Mouse (Mus musculus) activated CD4-positive, CD25-positive, alpha-beta regulatory T cell, adult 4 months (primary cell): ENCODE data around the gene Smad1. TPM values are rescaled to one million over a fixed set of nuclear protein-coding genes. Genes with fewer than 3 reads are reported as not detected.
A peak's percentile ranks its signal among the peaks of the same experiment; 100 is the strongest.
"Not testable (repeated sequence)": the region's sequence is repeated elsewhere in the genome, so short reads cannot be mapped to it uniquely, and the experiment has no call there.

Experiments used
- ATAC-seq: one replicate; pipeline ENCODE4 v1.8.0; 2017
- polyA plus RNA-seq, 2 experiments: library from polyadenylated mRNA; unstranded; fragments of 100-300 nt; shearing (Covaris generic); gene quantifications; one replicate each; pipeline ENCODE4 v1.2.1; 2017

Smad1 gene
- polyA plus RNA-seq, result 1 to 10 TPM; 4.7 to 5.4 TPM

DNA sequence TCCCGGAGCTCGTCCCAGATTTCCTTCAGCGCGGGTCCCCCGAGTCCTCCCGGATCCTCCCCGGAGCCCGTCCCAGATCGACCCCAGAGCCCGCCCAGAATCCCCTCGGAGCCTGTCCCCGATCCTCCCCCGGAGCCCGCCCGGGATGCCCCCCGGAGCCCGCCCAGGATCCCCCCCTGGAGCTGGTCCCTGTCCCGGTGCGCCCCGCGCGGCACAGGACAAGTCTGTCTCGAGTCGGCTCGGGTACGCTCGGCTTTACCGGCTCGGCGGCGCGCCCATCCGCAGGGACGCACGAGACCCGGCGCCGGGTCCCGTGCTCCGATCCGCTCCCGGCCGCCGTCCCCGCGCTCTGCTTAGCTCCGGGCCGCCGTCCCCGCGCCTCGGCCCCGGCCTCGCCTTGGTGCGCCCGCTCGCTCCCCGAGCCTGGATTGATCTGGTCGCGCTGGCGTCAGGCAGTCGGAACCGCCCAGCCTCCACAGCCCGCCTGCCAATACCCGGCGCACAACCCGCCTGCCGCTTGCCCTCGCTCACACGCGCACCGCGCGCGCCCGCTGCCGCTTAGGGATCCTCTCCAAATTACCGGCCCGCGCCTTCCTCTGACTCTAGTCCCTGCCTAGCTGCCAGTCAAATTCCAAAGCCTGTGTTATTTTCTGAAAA, at the start of gene Smad1:
TSS of gene Smad1 (minus strand) at position 525 of the 657 bp plus-strand sequence.
- peak; percentile 86 for ATAC-seq

DNA sequence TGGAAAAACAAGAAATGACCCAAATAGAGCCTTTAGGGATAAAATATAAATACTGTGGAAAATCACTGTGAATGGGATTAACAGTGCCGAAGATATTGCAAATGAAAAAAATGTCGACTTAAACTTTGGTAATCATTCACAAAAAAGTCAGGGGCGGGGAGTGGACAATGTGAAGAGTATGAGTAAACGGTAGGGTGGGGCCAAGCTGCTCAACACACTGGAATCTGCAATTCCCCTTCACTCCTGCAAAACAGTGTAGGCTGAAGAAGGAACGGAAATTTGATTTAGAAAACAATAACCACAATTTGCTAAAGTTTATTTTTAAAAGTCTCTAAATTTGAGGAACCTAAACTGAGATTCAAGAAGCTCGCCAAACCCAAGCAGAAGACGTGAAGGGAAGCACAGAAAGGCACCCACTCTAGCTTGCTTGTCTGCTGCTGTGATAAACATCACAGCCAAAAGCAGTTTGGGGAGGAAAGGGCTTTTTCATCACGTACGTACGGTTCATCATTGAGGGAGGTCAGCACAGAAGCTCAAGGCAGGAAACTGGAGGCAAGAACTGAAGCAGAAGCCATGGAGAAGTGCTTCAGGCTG, 48.0 kb upstream of the Smad1 start:
- no peak for ATAC-seq

DNA sequence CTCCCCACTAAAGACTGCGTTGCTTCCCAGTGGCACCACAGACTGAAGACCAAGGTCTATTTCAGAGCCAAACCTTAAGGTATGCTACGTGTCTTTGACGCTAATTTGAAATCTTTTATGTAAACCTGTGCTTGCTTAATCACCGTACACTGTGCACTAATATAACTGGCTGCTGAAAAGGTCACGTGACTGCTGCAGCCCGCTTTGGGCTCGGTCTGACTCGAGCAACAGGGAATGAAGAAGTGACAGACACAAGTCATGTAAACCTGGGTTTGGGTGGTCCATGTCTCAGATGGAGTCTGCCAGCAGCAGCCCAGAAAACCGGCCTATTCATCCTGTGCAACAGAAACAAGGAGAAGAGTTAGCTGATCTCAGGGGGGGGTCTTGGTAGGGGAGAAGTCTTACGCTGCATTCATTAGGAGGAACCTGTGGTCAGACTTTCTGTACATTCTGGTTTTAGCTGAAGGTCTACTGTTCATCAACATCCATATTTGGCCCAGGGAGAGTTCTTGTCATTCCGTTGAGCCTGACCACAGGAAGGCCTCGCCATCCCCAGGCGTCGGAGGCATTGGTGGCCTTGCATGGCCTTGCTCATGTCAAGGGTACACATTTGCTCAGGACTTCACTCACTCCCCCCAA, 44.3 kb upstream of the Smad1 start:
- ATAC-seq, result no peak

DNA sequence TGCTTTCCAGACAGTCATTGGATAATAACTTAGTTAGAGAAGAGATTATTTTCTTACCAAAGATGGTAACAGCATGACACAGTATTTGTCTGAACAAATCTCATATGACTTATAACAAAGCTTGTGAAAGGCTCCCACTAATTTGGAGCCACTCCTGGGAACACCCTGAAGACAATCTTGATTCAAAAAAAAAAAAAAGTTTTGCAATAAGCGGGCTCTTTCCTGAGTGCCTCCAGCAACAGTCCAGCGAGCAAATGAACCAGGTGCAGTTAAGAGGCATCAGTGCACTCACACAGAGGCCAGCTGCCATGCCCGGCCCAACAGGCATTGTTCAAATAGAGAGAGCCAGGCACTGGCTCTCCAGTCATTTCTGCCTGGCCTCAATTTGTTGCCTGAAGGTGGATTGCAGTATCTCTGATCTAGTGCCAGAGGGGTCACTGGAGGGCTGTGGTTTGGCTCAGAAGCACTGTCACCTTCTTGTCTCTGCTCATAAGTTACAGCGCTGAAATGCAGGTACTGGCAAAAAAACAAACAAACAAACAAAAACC, 34.7 kb upstream of the Smad1 start:
- no peak for ATAC-seq

DNA sequence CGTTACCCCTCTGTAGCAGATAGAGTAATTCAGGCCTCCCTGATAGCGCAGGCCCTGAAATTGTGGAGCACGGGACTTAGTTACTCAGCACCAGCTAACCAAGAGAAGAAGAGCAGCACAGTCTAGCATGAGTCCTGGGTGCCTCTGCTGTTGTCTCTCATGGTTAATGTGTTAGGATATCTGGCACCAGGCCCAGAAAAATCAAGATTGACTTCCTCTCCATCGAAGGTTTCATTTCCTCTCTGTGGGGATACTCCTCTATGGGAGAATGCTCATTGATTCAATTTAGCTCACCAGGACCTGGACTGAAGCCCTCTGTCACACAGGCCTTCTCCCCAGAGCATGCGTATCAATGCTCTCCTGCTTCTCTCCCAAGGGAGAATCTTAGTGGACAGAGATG, 15.6 kb upstream of the Smad1 start:
- no peak for ATAC-seq

DNA sequence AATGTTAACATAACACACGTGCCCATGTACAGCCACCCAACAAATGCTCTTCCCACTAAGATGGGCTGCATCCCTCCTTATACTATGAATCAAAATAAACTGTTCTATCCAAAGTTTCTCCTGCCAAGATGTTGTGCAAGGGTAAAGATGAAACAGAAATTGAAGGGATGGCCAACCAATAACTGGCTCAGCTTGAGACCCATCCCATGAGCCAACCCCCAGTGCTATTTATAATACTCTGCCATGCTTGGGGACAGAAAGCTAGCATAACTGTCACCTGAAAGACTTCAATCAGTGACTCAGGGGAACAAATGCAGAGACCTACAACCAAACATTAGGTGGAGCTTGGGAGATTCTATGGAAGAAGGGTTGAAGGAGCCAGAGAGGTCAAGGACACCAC, 11.2 kb upstream of the Smad1 start:
- ATAC-seq, result no peak

DNA sequence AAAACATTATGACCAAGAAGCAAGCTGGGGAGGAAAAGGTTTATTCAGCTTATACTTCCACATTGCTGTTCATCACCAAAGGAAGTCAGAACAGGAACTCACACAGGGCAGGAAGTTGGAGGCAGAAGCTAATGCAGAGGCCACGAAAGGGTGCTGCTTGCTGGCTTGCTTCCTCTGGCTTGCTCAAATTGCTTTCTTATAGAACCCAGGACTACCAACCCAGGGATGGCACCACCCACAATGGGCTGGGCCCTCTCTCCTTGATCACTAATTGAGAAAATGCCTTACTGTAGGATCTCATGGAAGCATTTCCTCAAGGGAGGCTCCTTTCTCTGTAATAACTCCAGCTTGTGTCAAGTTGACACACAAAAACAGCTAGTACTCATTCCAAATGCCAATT, 8.0 kb upstream of the Smad1 start:
- not testable (repeated sequence) for ATAC-seq

DNA sequence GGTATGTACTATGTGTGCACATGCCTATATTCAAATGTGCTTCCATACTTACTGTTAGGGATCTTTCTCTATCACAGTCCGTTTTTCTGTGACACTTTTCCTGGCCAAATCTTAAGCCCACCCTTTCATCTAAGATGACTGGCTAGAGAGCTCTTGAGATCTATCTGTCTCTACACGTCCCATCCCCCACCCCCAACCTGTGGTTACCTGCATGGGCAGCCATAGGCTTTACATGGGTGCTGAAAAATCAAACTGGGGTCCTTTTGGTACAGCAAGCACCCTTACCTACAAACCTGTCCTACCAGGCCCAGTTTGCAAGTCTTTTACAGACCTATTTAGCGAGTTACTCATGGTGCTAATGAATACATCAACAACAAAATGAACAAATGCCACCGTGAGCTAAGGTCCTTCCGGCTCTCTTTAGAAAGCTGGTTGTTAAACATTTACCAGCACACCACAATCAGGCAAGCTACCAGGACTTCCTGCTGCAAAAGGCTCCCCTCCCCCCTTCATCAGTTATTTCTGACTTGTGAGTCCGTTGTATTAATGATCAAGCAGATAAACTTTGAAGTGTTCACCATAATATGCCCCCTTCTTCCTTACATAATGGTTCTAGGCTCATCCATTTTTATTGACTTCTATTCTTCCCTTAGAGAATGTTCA, 5.7 kb upstream of the Smad1 start:
- no peak for ATAC-seq

DNA sequence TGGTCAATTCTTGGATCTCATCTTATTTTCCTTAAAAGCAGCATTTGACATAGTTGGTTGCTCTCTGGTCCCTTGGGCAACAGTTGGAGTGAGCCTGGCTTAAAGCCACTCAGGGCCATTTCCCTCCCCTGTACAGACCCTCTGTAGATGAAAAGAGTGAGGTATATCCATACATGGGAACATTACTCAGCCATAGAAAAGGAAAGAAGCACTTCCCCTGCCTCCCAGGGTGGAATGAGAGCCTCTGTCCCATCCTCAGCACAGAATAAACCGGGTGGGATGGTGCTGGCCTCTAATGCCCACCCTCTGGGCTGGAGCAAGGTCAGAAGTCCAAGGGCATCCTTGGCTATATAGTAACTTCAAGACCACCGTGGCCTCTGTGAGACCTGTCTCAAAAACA, 1.4 kb upstream of the Smad1 start:
- ATAC-seq, result no peak

DNA sequence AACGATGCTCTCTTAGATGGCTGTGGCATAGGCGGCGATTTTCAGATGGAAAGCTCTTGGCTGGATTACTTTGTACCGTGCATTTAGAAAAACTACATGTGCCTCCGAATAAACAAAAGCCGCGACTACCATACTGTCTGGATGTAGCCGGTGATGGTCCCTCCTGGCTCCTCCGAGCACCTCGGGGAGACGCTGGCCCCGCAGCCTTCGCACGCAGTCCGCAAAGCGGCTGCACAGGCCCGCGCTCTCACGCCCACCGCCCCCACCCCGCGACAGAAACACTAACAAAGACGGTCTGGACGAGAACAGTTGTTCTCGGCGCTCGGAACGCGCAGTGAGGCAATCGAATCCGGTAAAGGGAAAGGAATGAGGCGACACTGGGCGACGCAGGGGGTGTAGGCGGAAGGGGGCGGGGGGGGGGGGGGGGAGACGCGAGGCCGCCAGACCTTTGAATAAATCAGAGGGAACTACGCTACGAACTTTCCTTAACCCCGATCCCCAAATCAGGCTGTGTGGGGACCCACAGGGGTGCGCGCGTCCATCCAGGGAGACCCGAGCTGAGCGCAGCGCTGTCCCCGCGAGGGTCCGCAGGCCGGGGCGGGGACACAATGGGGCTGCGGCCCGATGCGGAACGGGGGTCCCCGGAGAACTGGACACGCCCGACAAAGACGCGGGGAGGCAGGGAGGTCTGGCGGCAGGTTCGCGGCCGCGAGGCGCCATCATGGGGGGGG, 902 bp downstream of the Smad1 start:
- peak; percentile 41 for ATAC-seq

DNA sequence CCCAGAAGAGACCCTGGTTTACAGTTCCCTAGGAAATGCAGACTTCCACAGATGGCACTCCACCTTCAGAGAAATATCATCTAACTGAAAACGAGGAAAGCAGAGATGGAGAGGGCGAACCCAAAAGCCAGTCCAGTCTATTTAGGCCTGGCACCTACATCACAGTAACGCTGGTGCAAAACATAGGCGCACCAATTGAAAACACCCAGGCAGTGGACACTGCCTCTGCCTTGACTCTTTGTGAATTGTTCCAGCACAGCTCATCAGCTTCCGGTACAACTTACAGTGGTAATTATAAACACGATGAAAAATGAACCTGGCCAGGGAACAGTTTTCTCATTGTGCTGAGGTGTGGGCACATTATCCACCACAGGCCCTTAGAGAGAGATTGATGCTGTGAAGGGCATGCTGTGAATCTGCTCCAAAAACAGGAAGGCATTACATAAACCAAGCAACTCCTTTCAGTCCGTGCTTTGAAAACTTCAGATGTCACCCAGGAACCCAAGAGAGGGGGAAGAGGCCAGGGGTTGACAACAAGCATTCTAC, 1.5 kb downstream of the Smad1 start:
- ATAC-seq, result no peak

DNA sequence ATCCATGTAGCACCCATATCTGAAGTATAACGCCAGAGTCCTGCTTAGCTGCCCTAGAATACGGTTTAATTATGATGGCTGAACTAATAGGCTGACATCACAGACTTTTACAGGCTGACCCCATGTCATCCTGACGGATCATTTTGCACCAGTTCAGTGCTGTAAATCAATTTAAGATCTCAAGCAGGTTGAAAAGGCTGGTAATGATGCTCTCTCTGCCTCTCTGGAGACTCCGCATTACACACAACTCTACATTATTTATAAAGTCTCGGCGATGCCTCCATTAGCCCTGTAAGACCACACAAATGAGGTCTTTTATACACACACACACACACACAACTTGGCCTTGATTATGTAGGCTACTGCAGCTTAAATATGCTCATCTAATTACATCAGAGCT, 2.4 kb downstream of the Smad1 start:
- ATAC-seq, result no peak

DNA sequence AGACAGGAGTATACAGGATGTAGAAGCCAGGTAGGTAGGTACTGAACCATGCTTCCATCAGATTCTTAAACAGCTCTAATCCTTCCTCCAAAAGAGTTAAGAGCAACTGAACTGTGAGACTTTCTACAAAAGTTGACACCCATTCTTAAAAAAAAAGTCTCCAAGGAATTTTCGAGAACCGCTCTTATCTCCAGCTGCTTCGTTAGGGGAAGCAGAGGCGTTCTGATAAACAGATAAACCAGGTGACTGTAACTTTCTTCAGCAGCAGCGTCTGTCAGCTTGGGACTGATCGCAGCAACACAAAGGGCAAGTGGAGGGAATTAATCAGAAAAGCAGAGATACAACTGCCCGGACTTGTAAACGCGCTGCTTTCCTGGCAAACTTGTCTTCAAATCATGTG, 5.3 kb downstream of the Smad1 start:
- ATAC-seq, result no peak

DNA sequence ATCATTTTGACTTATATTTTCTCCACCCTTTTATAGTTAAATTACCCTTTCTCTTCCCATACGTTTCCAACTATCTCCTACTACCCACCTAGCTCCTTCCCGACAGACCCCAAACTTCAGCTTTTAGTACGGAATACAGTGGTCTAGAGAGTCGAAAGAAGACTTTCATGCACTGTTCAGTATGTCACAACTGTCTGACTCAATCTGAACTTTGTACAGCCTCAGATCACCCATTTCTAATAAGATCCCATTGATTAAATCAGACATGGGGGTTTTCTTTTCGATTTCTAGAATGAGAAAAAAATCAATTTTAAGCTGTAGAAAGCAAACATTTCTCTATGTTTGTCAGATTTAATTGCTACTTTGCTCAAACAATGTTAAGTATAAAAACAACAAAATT, 6.1 kb downstream of the Smad1 start:
- ATAC-seq, result no peak

DNA sequence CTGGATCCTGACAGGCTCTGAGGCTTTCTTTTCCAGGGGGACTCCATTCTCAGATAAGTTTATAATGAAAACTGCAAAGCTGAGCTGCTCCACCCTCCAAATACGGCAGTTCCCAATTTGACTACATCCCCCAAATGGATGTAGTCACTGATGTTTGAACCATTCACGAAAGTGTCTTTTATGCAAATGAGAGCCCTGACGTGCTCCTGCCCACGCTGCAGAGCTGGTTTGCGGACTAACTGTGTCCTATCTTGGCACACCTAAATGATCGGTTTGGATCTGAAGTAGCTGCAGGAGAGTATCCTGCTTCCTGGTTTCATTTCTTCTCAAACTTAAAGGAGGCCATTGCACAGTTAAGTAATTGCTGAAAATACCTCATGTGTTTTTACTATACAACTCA, 6.7 kb downstream of the Smad1 start:
- no peak for ATAC-seq

DNA sequence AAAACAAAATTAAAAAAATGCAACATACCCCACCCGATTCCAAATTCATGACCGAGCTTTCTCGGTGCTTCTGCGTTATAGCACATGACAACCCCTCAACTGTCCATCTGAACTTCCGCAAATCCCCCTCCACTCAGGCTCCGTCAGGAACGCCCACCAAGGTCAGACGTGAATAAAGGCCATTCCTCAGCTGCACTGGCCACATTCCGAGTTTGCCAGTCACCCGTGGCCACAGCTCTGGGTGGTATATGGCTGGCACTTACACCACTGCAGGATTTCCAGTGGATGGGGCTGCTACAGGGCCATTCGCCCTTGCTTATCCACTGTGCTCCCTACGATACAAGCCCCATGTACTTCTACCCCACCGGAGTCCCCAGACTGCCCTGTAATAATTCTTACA, 7.9 kb downstream of the Smad1 start:
- ATAC-seq, result no peak

DNA sequence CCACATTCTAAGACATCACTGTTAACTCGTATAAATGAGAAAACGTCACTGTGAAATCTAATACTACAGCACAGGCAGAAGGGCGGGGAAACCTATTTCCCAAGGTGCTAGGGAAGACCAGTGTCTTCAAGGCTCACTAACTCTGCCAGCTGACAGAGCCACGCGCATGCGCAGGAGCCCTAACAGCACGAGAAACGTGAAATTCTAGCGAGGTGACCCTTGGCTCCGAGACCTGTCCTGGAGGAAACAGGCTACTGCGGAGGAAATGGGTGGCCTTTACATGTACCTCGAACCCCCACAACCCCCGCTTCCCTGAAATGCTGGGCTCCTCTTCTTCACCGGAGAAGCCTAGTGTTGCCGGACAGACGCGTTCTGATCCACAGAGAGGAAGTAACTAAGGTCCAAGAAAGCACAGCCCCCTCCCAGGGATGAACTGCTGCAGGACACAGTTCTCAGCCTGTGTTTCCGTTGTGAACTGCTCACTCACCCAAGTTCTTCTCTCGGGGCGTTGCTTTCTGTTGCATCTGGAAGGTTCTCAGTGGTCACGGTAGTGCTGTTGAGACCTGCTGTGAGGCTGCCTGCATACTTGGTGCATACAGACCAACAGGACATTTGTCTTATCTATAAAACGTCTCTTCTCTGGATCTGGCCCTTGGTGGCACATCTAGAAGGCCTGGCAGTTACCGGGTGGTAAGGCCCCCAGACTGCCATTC, 10.1 kb downstream of the Smad1 start:
- no peak for ATAC-seq

DNA sequence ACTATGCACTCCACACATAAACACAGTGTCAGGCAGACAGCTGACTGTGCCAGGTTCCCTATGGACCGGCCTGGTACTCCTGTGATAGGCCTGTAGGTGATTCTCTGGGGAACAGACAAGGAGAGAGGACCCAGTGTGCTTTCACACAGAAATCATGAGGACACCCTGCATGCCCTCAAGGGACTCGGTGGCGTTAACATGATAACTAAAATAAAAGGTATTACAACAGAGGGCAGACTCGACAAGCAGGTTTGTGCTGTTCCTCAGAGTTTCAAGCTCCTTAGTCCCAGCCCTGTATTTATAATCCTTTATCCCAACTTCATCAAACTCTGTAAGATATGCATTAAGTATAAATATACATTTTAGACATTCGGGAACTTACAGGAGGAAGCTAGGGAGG, 12.5 kb downstream of the Smad1 start:
- no peak for ATAC-seq

DNA sequence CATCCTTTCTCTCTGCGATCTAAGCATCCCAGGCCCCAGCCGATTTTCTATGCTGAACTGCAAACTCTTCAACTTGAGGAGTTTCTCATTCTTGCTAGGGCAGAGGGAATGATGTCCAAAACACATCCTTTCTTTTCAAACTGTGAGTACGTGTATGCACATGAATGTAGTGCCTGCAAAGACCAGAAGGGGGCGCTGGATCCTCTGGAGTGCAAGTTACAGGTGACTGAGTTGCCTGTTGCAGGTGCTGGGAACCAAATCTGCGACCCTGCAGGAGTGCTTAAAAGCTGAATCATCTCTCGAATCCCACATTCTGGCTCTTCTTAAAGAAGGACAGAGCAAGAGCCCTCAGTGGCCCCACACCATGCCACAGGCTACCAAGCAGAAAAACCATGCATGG, 13.0 kb downstream of the Smad1 start:
- no peak for ATAC-seq

DNA sequence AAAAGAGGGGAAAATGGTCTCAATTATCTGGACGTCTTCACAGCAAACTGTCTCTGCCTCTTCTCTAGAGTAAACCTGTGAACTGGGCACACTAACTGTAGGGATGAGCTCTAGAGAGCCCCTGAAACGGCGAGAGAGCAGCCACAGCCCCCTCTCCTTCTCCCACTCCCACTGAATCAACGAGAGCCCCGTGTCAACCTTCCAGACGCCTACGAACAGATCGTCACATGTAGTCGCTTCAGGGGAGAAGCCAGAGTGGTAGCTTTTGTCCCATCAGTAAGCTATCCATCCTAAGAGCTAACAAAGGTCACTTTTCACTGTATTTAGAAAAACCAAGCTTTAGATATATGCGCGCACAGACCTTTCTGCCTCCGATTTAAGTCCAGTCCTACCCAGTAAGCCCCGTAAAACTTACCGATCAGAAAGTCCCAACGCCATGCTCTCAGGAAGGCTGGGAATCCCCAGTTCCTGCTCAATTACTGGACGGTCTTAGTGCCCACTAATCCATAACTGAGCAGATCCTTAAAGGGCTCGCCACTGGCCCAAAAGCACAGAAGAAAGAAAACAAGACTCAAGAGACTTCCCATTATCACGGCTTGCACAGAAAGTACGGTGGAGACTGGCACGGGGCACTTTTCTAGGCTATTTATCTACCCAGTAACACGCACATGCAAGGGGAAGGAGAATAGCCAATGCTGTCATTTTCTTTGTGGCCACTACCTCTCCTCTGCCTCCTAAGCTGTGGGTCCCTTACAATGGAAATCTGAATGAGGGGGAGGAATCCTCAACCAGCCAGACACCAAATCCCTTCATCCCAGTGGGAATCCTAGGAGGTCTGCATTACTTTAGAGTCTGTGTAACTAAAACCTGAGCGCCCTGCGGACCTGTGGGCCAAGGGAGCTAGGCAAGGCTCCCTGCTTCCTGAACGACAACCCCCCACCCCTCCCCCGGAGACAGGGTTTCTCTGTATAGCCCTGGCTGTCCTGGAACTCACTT, 14.7 kb downstream of the Smad1 start:
- ATAC-seq, result no peak

DNA sequence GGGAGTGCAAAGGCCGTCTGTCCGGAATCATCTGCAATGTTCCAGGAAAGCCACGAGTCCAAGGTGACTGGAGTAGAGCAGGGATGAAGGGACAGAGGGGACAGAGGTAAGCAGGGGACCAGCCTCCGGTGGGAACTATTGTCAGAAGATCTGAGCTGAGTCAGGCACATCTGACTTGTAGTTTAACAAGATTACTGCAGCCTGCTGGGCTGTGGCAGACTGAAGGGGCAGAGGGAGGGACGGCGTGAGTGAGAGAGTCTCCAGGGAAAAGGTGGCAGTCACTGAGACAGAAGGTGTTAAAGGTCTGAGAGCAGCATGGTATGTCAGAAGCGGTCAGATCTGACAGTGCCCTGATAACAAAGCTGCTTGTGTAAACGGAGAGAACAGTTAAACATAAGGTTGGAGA, 16.5 kb downstream of the Smad1 start:
- ATAC-seq, result no peak
